Mouse (Mus musculus) C3H10T1/2 (cell line): Measurements from ENCODE around the gene Cth. TPM values are rescaled to one million over a fixed set of nuclear protein-coding genes. Genes with fewer than 3 reads are reported as not detected.

Source experiments
- polyA plus RNA-seq, 2 experiments: library from polyadenylated mRNA; unstranded; fragments of >200 nt; fragmentation: generic; extraction: Trizol; gene quantifications; one replicate each; pipeline ENCODE4 v1.2.1; 2012; ENCODE audit warnings: missing spikeins in 2 of 2

Gene Cth
- polyA plus RNA-seq = 1 to 10 TPM in 1 of 2 experiments, under 1 TPM in 1; 0.50 to 3.6 TPM

DNA sequence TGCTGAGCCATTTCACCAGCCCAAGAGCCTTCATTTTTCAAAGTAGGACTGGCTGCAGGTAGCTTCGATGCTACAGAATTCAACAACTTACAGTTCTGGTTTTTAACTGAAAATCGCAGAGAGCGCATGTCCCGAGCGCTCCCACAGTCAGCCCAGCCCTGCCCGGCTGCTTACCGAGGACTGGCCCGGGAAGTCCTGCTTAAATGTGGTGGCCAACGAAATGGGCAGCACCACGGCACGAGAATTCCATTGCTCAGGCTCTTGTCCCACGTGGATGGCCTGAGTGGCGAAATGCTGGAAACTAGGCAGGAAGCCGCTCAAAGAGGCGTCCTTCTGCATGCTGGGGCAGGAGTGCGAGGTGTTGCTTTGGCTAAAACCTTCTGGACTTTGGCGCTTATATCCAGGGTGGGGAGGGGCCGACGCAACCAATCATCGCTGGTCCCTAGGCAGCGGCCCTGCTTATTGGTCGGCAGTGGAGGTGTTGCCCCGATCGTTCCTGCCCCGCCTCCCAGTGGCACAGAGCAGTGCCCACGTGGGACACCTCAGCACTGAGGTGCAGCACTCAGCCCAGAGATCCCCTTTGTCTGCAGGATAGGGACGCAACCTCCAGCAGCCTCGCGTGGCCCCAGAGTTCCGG is at the start of gene Cth:
Gene Cth (minus strand): TSS at position 386 of the 637 bp plus-strand sequence.

DNA sequence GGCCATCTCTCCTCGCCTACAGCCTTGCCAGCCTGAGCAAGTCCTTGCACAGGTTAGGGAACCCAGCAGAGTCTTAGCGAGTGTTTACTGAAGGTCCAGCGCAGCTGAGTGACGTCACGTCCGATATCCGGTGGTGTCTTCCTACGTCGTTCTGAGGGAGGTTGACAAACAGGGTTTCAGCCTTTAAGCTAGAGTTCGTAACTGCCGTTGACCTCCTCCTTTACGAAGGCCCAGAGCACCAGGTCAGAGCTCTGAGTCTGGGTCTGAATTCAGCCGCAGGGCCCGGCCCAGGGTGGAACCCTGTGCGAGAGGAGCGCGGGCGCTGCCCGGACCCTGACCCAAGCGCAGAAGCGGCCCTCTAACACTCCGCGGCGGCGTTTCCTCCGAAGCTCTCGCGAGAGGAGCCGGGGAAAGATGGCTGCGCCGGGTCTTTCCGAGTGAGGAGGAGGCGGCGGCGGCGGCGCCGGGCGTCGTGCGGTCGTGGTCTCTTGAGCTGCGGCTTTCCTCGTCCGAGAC is 22.0 kb upstream of the Cth start, which contains the start of gene Ankrd13c:
Gene Ankrd13c (plus strand): TSS at position 397 of the 516 bp plus-strand sequence.

Other genes with a start within 250 kb of the Cth start
- 1 to 10 TPM; 1.4 to 7.5 TPM for gene Ankrd13c, start 22.2 kb upstream of the Cth start, polyA plus RNA-seq
- 10 to 100 TPM; 17.2 to 51.2 TPM for gene Srsf11, start 111.6 kb upstream of the Cth start, polyA plus RNA-seq
- 1 to 10 TPM; 1.4 to 7.0 TPM for gene Lrrc40, start 111.6 kb upstream of the Cth start, polyA plus RNA-seq